Mouse (Mus musculus): Measurements from ENCODE around the gene Zdhhc1.

DNA sequence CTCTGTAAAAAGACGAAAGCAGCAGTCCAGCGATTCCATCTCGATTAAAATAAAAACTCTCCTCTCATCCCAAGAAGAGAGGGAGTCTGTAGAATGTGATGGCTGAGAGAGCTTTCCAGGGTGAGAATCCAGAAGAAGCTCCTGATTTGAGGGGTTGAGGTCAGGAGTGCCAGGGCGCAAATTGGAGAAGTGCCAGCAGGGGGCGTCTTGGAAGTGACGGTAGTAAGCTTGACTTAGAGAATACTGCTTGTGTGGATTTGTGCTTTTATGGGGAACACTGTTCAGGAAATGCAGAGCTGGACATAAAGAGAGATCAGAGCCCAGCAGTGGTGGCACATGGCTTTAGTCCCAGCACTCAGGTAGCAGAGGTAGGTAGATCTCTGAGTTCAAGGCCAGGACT lies 55.3 kb downstream of the Zdhhc1 start:
- no peak for TF ChIP-seq POLR2A (IDR thresholded peaks at IDR 0.05; ENCODE audit: low read depth, low read length)
- TF ChIP-seq CTCF (IDR thresholded peaks at IDR 0.05; ENCODE audit: extremely low read depth, insufficient read length, insufficient replicate concordance, low read depth, low read length): peak; percentile 56; the same call in 1 of the 2 replicates

All from small intestine, adult 2 months (tissue).